Comparison of ENCODE assay signal across 8 mouse cellular contexts in genomic region chr3:90052351-90053241, GRCm38 (mm10). TPM values are rescaled to one million over a fixed set of nuclear protein-coding genes. Genes with fewer than 3 reads are reported as not detected.
DNase-seq lines count a peak whose midpoint lies in the region; ATAC-seq lines count a peak whose summit lies in the region.

TSS of gene Ubap2l (minus strand) at chr3:90052628.

- H3K9ac ChIP-seq in kidney, embryonic 15.5 days = peak within 1 kb of the TSS; percentile 95

- H3K9me3 ChIP-seq in heart, embryonic 10.5 days = no peaks in the 10 kb centered on the region
- no peaks in the 10 kb centered on the region for H3K9me3 ChIP-seq in kidney, embryonic 15.5 days (replicated peaks)

- DNase-seq in B cell, adult 2 months = peak; percentile 94 to 95
- DNase-seq in brain, adult 2 months (ENCODE audit: low read depth, low spot score) = peak; percentile 100
- DNase-seq in heart, embryonic 10.5 days (ENCODE audit: low spot score) = peak; percentile 99
- peak; percentile 99 for DNase-seq in liver
- peak; percentile 92 to 94 for DNase-seq in spleen, postnatal 4 days (ENCODE audit: low spot score in 2 of 2)

- peak within 1 kb of the TSS; percentile 97 for H3K27ac ChIP-seq in heart, embryonic 10.5 days
- peak within 1 kb of the TSS; percentile 97 for H3K27ac ChIP-seq in kidney, embryonic 15.5 days

- H3K4me3 ChIP-seq in heart, embryonic 10.5 days = peak within 1 kb of the TSS; percentile 76
- H3K4me3 ChIP-seq in kidney, embryonic 15.5 days (replicated peaks) = peak within 1 kb of the TSS; percentile 90

- H3K27me3 ChIP-seq in heart, embryonic 10.5 days (ENCODE audit: insufficient read depth, poor library complexity, severe bottlenecking) = no peaks in the 10 kb centered on the region
- H3K27me3 ChIP-seq in kidney, embryonic 15.5 days = no peaks in the 10 kb centered on the region

- peak; percentile 87 for ATAC-seq in erythroblast, adult 5-6 weeks (replicated peaks; ENCODE audit: low FRiP score, poor library complexity, severe bottlenecking)
- peak; percentile 94 for ATAC-seq in kidney, embryonic 15.5 days (replicated peaks; ENCODE audit: low FRiP score)
- peak; percentile 85 for ATAC-seq in monocyte, adult 5-6 weeks (replicated peaks; ENCODE audit: insufficient number of reproducible peaks, low FRiP score, low TSS enrichment, poor library complexity, severe bottlenecking)

- H3K36me3 ChIP-seq in heart, embryonic 10.5 days = peaks cover 34% of the 10 kb centered on the region
- peaks cover 42% of the 10 kb centered on the region for H3K36me3 ChIP-seq in kidney, embryonic 15.5 days

- H3K4me2 ChIP-seq in kidney, embryonic 15.5 days = peak within 1 kb of the TSS; percentile 65

- peaks cover 15% of the 10 kb centered on the region for H3K4me1 ChIP-seq in heart, embryonic 10.5 days
- H3K4me1 ChIP-seq in kidney, embryonic 15.5 days = peaks cover 33% of the 10 kb centered on the region

- WGBS in heart, embryonic 10.5 days = under 1% methylated on average over 77 of the region's 81 CpGs
- WGBS in kidney, embryonic 15.5 days = under 1% methylated on average over 80 of the region's 81 CpGs

RNA-seq across cellular contexts. Expression of gene Ubap2l, which starts in this region (rescaled TPM):
- total RNA-seq in erythroblast, adult 5-6 weeks (2015; ENCODE audit: low replicate concordance) = 124 and 134 TPM in 2 replicates
- 106 and 129 TPM in 2 replicates for total RNA-seq in erythroblast, adult 5-6 weeks (2017; ENCODE audit: low replicate concordance)
- polyA plus RNA-seq in heart, embryonic 10.5 days (2016; fragmentation: Nextera tagmentation; extraction: Ambion mirVana) = 174 and 197 TPM in 2 replicates
- 197 and 201 TPM in 2 replicates for polyA plus RNA-seq in kidney, embryonic 15.5 days (2015; fragmentation: Nextera tagmentation; extraction: Ambion mirVana)
- 84.5 to 177 TPM (median 158 TPM) in 3 replicates for total RNA-seq in monocyte, adult 5-6 weeks (2017)

Comparison
In these comparisons a context has a peak if more than half of its experiments do, and no peak if none do; other contexts are left out.
1. Peak in every context shown above with its lines: DNase-seq, ATAC-seq, H3K4me3 ChIP-seq and H3K27ac ChIP-seq.